Mouse (Mus musculus): ENCODE results near the gene Eif3k.

- TF ChIP-seq CTCF (IDR thresholded peaks at IDR 0.05; ENCODE audit: borderline replicate concordance, insufficient read depth, low read length) (no peak), POLR2A (IDR thresholded peaks at IDR 0.05; ENCODE audit: low read depth, low read length) (no peak)
Observed at GRCm38 (mm10) chr7:28966181-28966580, 15.5 kb downstream of the Eif3k start.

All from embryonic fibroblast, embryonic 13.5 days (primary cell).